Mouse (Mus musculus) kidney, embryonic 14.5 days (tissue): ENCODE results near the gene Stard7. TPM values are rescaled to one million over a fixed set of nuclear protein-coding genes. Genes with fewer than 3 reads are reported as not detected.

Experiments used
- ATAC-seq: fragments of 200-750 bp; cut with Nextera tagmentation; 2 replicates; pipeline ENCODE4 v1.8.0; 2017; ENCODE audit warnings: moderate number of reproducible peaks, mild to moderate bottlenecking, moderate TSS enrichment, moderate library complexity; ENCODE audit not compliant: low FRiP score, low TSS enrichment
- H3K27ac ChIP-seq: fragments of 300-500 bp; sonication (generic); 2 replicates; pipeline ENCODE4 v1.5.1; 2014; ENCODE audit warnings: low read depth, mild to moderate bottlenecking, low read length, moderate library complexity, mixed read lengths
- H3K27me3 ChIP-seq: fragments of 300-500 bp; sonication (generic); 2 replicates; pipeline ENCODE4 v1.6.1; 2014; ENCODE audit warnings: mild to moderate bottlenecking, low read length; ENCODE audit not compliant: control insufficient read depth, insufficient read depth
- H3K36me3 ChIP-seq: fragments of 300-500 bp; sonication (generic); 2 replicates; pipeline ENCODE4 v1.6.1; 2014; ENCODE audit warnings: low read length, mixed read lengths; ENCODE audit not compliant: control insufficient read depth, insufficient read depth
- H3K4me1 ChIP-seq: fragments of 300-500 bp; sonication (generic); 2 replicates; pipeline ENCODE4 v1.6.1; 2014; ENCODE audit warnings: low read length, mixed read lengths; ENCODE audit not compliant: control insufficient read depth, insufficient read depth
- H3K4me2 ChIP-seq: fragments of 300-500 bp; sonication (generic); replicated peaks from 2 replicates; pipeline ENCODE4 v1.6.1; 2014; ENCODE audit warnings: low read depth, mild to moderate bottlenecking, low read length
- H3K4me3 ChIP-seq: fragments of 300-500 bp; sonication (generic); 2 replicates; pipeline ENCODE4 v1.5.1; 2014; ENCODE audit warnings: mild to moderate bottlenecking, low read length
- H3K9ac ChIP-seq: fragments of 300-500 bp; sonication (generic); 2 replicates; pipeline ENCODE4 v1.6.1; 2014; ENCODE audit warnings: low read depth, mild to moderate bottlenecking, low read length, moderate library complexity
- H3K9me3 ChIP-seq: fragments of 300-500 bp; sonication (generic); 2 replicates; pipeline ENCODE4 v1.6.1; 2016; ENCODE audit warnings: low read length; ENCODE audit not compliant: control insufficient read depth
- WGBS: fragments of 180-500 bp; shearing (Covaris S2); extraction: QIAGEN DNeasy Blood & Tissue Kit; methylation state at CpG from one replicate; pipeline ENCODE4 v1.1.7; 2014; 5-methylcytosine and 5-hydroxymethylcytosine counted together
- polyA plus RNA-seq: library from polyadenylated mRNA; unstranded; fragments of >200 nt; fragmentation: Nextera tagmentation; extraction: Ambion mirVana; gene quantifications from 2 replicates; pipeline ENCODE4 v1.2.1, GENCODE M21; 2014

Stard7 gene
- polyA plus RNA-seq, 1 experiment from 2014 or later: 102 TPM

- Histone ChIP-seq H3K4me1 (peaks cover 28% of the 10 kb centered on the region; the same call in 1 of the 2 replicates), H3K27me3 (no peaks in the 10 kb centered on the region; the same call in none of the 2 replicates), H3K4me3 (peak overlapping the region; percentile 62; the same call in 1 of the 2 replicates), H3K9me3 (no peaks in the 10 kb centered on the region), H3K27ac (no peak overlapping the region), H3K4me2 (peak overlapping the region; percentile 91), H3K9ac (no peak overlapping the region), H3K36me3 (no peaks in the 10 kb centered on the region)
- 66% methylated on average over 11 of the region's 11 CpGs for WGBS
- ATAC-seq: no peak
Measured at GRCm38 (mm10) chr2:127337531-127337930, 67.5 kb downstream of the Stard7 start.

GRCm38 (mm10) chr2:127338012-127338411 is 68.0 kb downstream of the Stard7 start:
- 0 out of 2 replicates have a peak overlapping the region, but pooled peaks have one; percentile 23 for H3K9ac ChIP-seq
- 46% methylated on average over 7 of the region's 7 CpGs for WGBS
- H3K9me3 ChIP-seq: no peaks in the 10 kb centered on the region
- H3K4me3 ChIP-seq: no peak overlapping the region
- H3K4me2 ChIP-seq: peak overlapping the region; percentile 91; the same call in 1 of the 2 replicates
- no peak overlapping the region for H3K27ac ChIP-seq
- no peaks in the 10 kb centered on the region; the same call in none of the 2 replicates for H3K27me3 ChIP-seq
- H3K4me1 ChIP-seq: peaks cover 28% of the 10 kb centered on the region; the same call in 1 of the 2 replicates
- H3K36me3 ChIP-seq: no peaks in the 10 kb centered on the region
- no peak for ATAC-seq

DNA sequence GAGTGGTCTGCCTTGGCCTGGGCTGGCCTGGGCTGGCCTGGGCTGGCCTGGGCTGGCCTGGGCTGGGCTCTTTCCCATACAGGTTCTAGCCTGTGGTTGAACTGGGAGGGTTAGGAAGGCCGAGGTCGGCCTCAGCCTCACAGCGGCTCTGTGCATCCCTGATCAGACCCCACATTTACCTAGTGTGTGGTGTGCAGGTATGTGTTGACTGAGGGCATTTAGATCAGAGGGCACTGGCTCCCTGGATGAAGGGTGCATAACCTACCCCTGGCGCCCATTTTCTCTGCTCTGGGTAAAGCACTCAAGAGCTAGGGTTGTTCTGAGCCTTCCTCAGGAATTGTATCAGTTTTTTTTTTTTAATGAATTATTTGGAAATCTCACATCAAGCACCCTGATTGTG is 68.4 kb downstream of the Stard7 start, which contains the start of gene Astl:
Astl (plus strand) TSS at position 224 of the 400 bp plus-strand sequence.
- no peak within 1 kb of the TSS for H3K27ac ChIP-seq
- no peaks in the 10 kb centered on the region for H3K36me3 ChIP-seq
- 0 out of 2 replicates have a peak within 1 kb of the TSS, but pooled peaks have one; percentile 23 for H3K9ac ChIP-seq
- ATAC-seq: no peak
- H3K4me1 ChIP-seq: peaks cover 28% of the 10 kb centered on the region; the same call in 1 of the 2 replicates
- H3K4me3 ChIP-seq: peak within 1 kb of the TSS; percentile 62; the same call in 1 of the 2 replicates
- no peaks in the 10 kb centered on the region; the same call in none of the 2 replicates for H3K27me3 ChIP-seq
- WGBS: 85% methylated on average over 4 of the region's 4 CpGs
- peak within 1 kb of the TSS; percentile 91 for H3K4me2 ChIP-seq
- H3K9me3 ChIP-seq: no peaks in the 10 kb centered on the region

DNA sequence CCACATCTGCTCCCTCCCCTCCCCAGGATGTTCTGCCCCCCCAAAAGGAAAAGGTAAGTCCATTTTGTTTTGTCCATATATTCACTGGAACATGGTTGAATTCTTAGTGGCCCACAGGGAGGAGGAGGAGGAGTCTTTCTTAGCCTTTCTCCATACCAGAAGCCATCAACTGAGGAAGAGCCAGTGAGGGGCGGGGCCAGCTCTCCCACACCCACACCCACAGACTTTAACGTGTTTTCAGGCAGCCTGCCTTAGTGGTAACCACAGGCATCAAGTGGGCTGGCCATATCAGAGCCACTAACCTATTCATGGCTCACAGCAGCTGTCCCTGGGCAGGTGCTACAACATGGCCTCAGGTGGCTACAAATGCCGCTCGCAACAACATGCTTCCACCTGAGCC is 68.8 kb downstream of the Stard7 start:
- Histone ChIP-seq H3K9ac (no peak overlapping the region), H3K4me1 (peaks cover 28% of the 10 kb centered on the region; the same call in 1 of the 2 replicates), H3K9me3 (no peaks in the 10 kb centered on the region), H3K27ac (no peak overlapping the region), H3K4me3 (no peak overlapping the region), H3K4me2 (no peak overlapping the region), H3K36me3 (no peaks in the 10 kb centered on the region), H3K27me3 (no peaks in the 10 kb centered on the region; the same call in none of the 2 replicates)
- no peak for ATAC-seq
- 66% methylated on average over 4 of the region's 4 CpGs for WGBS

DNA sequence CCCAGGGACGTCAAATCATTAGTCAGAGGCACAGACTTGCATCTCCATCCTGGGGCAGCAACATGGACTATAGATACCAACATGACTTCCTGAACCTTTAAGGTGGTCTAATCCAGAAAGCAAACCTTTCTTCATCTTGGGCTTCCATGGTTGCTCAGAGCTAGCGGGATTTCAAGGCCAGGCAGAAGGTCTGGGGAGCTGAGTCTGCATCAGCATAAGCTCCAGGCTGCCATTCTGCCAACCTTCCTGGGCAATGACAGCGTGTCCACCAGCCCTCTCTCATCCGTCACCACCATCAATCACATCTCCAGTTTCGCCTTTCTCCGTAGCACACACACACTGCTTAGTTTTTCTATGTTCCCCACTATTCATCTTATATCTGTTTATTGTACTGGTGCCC is 69.2 kb downstream of the Stard7 start:
- ATAC-seq: no peak
- H3K4me2 ChIP-seq: no peak overlapping the region
- no peak overlapping the region for H3K4me3 ChIP-seq
- no peak overlapping the region for H3K9ac ChIP-seq
- H3K27ac ChIP-seq: no peak overlapping the region
- 74% methylated on average over 6 of the region's 6 CpGs for WGBS
- no peaks in the 10 kb centered on the region for H3K36me3 ChIP-seq
- no peaks in the 10 kb centered on the region; the same call in none of the 2 replicates for H3K27me3 ChIP-seq
- H3K4me1 ChIP-seq: peaks cover 28% of the 10 kb centered on the region; the same call in 1 of the 2 replicates
- no peaks in the 10 kb centered on the region for H3K9me3 ChIP-seq

DNA sequence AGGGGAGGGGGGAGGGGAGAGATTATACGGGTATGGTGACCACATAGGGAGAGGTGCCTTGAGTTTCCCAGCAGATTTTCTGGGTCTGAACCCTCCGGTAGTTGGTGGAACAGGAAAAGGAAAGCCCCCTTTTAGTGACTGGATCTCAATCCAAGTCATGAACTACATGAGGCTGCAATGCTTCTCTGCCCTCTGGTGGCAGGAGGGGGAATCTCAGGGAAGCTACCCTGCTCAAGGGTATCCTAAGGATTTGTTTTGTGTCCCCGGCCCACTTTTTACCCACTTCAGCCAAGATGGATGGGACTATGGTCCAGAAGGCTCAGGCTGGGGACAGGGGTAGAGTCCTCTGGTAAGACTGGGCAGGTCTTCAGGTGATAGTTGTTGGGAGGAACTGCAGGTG is 71.1 kb downstream of the Stard7 start:
- Histone ChIP-seq H3K27me3 (no peaks in the 10 kb centered on the region; the same call in 1 of the 2 replicates), H3K4me2 (no peak overlapping the region), H3K9me3 (no peaks in the 10 kb centered on the region), H3K4me3 (no peak overlapping the region), H3K4me1 (peaks cover 17% of the 10 kb centered on the region; the same call in 1 of the 2 replicates), H3K27ac (no peak overlapping the region), H3K9ac (no peak overlapping the region), H3K36me3 (no peaks in the 10 kb centered on the region)
- WGBS: 9% methylated on average over 3 of the region's 3 CpGs
- 0 out of 2 replicates have a peak, but pooled peaks have one; percentile 45 for ATAC-seq

GRCm38 (mm10) chr2:127346334-127346733 is 76.3 kb downstream of the Stard7 start:
- H3K4me1 ChIP-seq: no peaks in the 10 kb centered on the region
- H3K36me3 ChIP-seq: no peaks in the 10 kb centered on the region
- no peak overlapping the region for H3K9ac ChIP-seq
- H3K4me3 ChIP-seq: no peak overlapping the region
- no peak overlapping the region for H3K27ac ChIP-seq
- no peaks in the 10 kb centered on the region for H3K27me3 ChIP-seq
- no peak overlapping the region for H3K4me2 ChIP-seq
- no peaks in the 10 kb centered on the region for H3K9me3 ChIP-seq
- 0 out of 2 replicates have a peak, but pooled peaks have one; percentile 46 for ATAC-seq
- WGBS: 79% methylated on average over 1 of the region's 1 CpGs

DNA sequence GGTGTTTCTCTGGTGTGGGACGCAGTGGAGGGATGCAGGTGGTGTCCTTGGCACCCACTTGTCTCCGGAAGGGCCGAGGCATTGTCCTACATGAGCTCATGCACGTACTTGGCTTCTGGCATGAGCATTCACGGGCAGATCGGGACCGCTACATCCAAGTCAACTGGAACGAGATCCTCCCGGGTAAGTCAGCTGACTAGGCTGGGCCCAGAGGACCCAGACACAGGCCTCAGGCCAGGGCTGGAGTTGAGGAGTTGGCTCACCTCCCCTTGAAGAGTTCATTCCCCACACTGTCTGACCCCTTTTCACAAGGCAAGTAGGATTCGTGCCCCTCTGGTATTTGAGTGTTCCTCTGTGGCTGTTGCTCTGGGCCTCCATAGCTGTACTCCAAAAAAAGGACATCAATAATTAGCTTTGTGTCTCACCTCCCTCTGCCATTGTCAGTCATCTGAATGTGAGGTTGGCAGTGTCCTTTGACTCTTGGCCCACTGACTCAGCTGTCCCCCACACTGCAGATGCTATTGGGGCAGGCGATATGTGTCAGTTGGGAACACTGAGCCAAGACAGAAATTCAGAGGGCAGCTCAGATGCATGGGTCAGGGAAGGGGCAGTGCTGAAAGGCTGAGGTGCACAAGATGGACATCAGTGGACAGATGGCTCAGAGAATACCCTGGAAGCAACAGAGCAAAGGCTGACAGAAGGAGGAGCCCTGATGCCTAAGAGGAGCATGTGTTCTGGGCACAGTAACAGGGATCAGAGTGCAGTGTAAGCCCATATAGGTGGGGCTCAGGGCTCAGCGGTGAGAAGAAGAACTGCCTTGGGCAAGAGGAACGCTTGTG is 77.3 kb downstream of the Stard7 start:
- 77% methylated on average over 13 of the region's 13 CpGs for WGBS
- Histone ChIP-seq H3K36me3 (no peaks in the 10 kb centered on the region), H3K4me2 (no peak overlapping the region), H3K27me3 (no peaks in the 10 kb centered on the region), H3K9me3 (no peaks in the 10 kb centered on the region), H3K9ac (no peak overlapping the region), H3K4me3 (no peak overlapping the region), H3K4me1 (no peaks in the 10 kb centered on the region), H3K27ac (no peak overlapping the region)
- no peak for ATAC-seq
